Mouse (Mus musculus): ENCODE measurements at regions not wholly inside any gene's neighbourhood (a gene's known extent, or its start where the extent isn't known, plus 50 kb on each side); places are given as distances from the start of the nearest gene placed in this dataset.

DNA sequence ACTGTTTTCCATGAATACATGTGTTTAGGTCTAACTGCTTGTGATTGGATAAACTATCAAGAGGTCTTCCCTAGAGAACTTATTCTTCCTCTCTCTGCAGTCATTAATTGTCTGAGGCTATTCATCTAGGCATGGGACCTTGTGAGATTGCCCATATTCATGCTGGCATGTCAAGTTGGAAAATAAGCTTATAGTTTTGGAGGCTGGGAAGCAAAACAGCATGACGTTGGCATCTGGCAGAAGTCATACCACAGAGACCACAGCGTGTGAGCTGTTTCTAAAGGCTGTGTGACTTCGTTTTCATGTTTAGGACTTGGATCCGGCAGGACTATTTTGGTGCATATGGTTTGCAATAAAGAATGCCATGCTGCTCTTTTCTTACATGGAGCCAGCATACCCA is 185.5 kb upstream of the Cblb start:
- Histone ChIP-seq H3K36me3 (ENCODE audit: control insufficient read depth in 1 of 2, insufficient read depth in 2 of 2, low read length in 2 of 2) (no peaks in the 10 kb centered on the region), H3K4me3 (ENCODE audit: control insufficient read depth in 1 of 2, insufficient read depth in 1 of 2, low read depth in 2 of 2, low read length in 2 of 2) (no peak overlapping the region), H3K27me3 (ENCODE audit: control insufficient read depth in 1 of 2, insufficient read depth in 2 of 2, low read length in 2 of 2) (no peaks in the 10 kb centered on the region), H3K9me3 (replicated peaks; ENCODE audit: insufficient read depth, low read length) (no peaks in the 10 kb centered on the region), H3K9ac (ENCODE audit: control insufficient read depth, low read depth, low read length, poor library complexity, severe bottlenecking) (no peak overlapping the region), H3K4me1 (ENCODE audit: control insufficient read depth in 1 of 2, insufficient read depth in 2 of 2, low read length in 2 of 2) (no peaks in the 10 kb centered on the region), H3K79me2 (ENCODE audit: control insufficient read depth, insufficient read depth, low read length, poor library complexity) (no peaks in the 10 kb centered on the region), H3K27ac (ENCODE audit: control insufficient read depth, low read depth, low read length) (no peak overlapping the region)
- DNase-seq (ENCODE audit: low read depth, low spot score), result no peak
- no peak for TF ChIP-seq GABPA (IDR thresholded peaks at IDR 0.05; ENCODE audit: low read depth, low read length)
- no peak for TF ChIP-seq MAX (IDR thresholded peaks at IDR 0.05; ENCODE audit: low read length)
- no peak for TF ChIP-seq EP300 (IDR thresholded peaks at IDR 0.05; ENCODE audit: low read depth in 1 of 2, low read length in 2 of 2)
- TF ChIP-seq MYB (IDR thresholded peaks at IDR 0.05; ENCODE audit: low read depth, low read length), result no peak
- no peak for TF ChIP-seq CHD2 (IDR thresholded peaks at IDR 0.05; ENCODE audit: low read length)
- no peak for TF ChIP-seq USF1 (IDR thresholded peaks at IDR 0.05; ENCODE audit: low read depth, low read length)
- no peak for TF ChIP-seq ZMIZ1 (IDR thresholded peaks at IDR 0.05; ENCODE audit: low read depth, low read length)
- no peak for TF ChIP-seq BHLHE40 (IDR thresholded peaks at IDR 0.05; ENCODE audit: borderline replicate concordance, low read depth, low read length)
- TF ChIP-seq NRF1 (IDR thresholded peaks at IDR 0.05; ENCODE audit: insufficient read depth, low read depth, low read length, poor library complexity, severe bottlenecking), result no peak
- no peak for TF ChIP-seq ZC3H11A (IDR thresholded peaks at IDR 0.05; ENCODE audit: low read depth, low read length)
- TF ChIP-seq SMC3 (IDR thresholded peaks at IDR 0.05; ENCODE audit: low read depth, low read length), result no peak
- TF ChIP-seq UBTF (IDR thresholded peaks at IDR 0.05; ENCODE audit: borderline replicate concordance, insufficient read depth, low read depth, low read length), result no peak
- no peak for TF ChIP-seq E2F4 (IDR thresholded peaks at IDR 0.05; ENCODE audit: borderline replicate concordance, low read depth, low read length)
- no peak for TF ChIP-seq POLR2AphosphoS5 (IDR thresholded peaks at IDR 0.05; ENCODE audit: borderline replicate concordance, low read depth, low read length)
- TF ChIP-seq MYC (IDR thresholded peaks at IDR 0.05; ENCODE audit: low read depth, low read length), result no peak

DNA sequence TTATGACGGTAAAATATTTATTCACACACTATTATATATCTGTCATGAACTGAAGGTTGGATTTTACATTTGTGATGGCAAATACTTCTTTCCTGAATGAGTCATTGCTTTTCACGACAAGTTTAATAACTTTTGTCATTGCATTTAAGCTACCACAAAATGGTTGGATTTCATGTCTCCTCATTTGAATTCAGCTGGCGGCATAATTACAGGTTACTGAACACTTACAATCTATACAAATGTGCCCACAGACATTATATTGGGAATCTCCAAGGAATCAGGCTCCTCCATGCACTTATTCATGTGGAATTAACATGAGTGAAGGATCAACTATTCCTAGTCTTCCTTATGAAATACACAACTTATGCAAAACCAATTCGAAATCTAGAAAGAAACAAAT is 150.3 kb upstream of the Cblb start:
- no peak for TF ChIP-seq SMC3 (IDR thresholded peaks at IDR 0.05; ENCODE audit: low read depth, low read length)
- TF ChIP-seq POLR2AphosphoS2 (IDR thresholded peaks at IDR 0.05; ENCODE audit: low read length), result no peak
- TF ChIP-seq KAT2A (conservative IDR thresholded peaks at IDR 0.05; ENCODE audit: low read depth, low read length), result no peak
- TF ChIP-seq MYC (IDR thresholded peaks at IDR 0.05; ENCODE audit: low read depth, low read length), result no peak
- no peak for TF ChIP-seq ZC3H11A (IDR thresholded peaks at IDR 0.05; ENCODE audit: low read depth, low read length)
- TF ChIP-seq RCOR1 (IDR thresholded peaks at IDR 0.05; ENCODE audit: low read depth, low read length), result no peak
- TF ChIP-seq MAFK (IDR thresholded peaks at IDR 0.05; ENCODE audit: borderline replicate concordance, low read depth, low read length), result no peak
- no peak for TF ChIP-seq E2F4 (IDR thresholded peaks at IDR 0.05; ENCODE audit: borderline replicate concordance, low read depth, low read length)
- TF ChIP-seq ZNF384 (IDR thresholded peaks at IDR 0.05; ENCODE audit: low read depth, low read length), result no peak
- TF ChIP-seq USF2 (IDR thresholded peaks at IDR 0.05; ENCODE audit: borderline replicate concordance in 1 of 2, insufficient read depth in 1 of 2, low read depth in 1 of 2, low read length in 2 of 2), result no peak
- TF ChIP-seq USF1 (IDR thresholded peaks at IDR 0.05; ENCODE audit: low read depth, low read length), result no peak
- no peak for TF ChIP-seq NELFE (IDR thresholded peaks at IDR 0.05; ENCODE audit: low read depth, low read length)
- no peak for TF ChIP-seq MXI1 (IDR thresholded peaks at IDR 0.05; ENCODE audit: low read depth, low read length)
- TF ChIP-seq POLR2A (IDR thresholded peaks at IDR 0.05; ENCODE audit: control insufficient read depth in 1 of 2, insufficient read depth in 1 of 2, low read depth in 1 of 2, low read length in 2 of 2, poor library complexity in 1 of 2), result no peak
- TF ChIP-seq UBTF (IDR thresholded peaks at IDR 0.05; ENCODE audit: borderline replicate concordance, insufficient read depth, low read depth, low read length), result no peak
- no peak for TF ChIP-seq ELF1 (IDR thresholded peaks at IDR 0.05; ENCODE audit: low read depth, low read length)
- no peak for TF ChIP-seq TCF12 (IDR thresholded peaks at IDR 0.05; ENCODE audit: low read depth, low read length)
- TF ChIP-seq GABPA (IDR thresholded peaks at IDR 0.05; ENCODE audit: low read depth, low read length), result no peak
- TF ChIP-seq ZKSCAN1 (IDR thresholded peaks at IDR 0.05; ENCODE audit: low read depth, low read length), result no peak
- H3K9ac ChIP-seq (ENCODE audit: control insufficient read depth, low read depth, low read length, poor library complexity, severe bottlenecking), result no peak overlapping the region
- no peak overlapping the region for H3K27ac ChIP-seq (ENCODE audit: control insufficient read depth, low read depth, low read length)
- no peak for DNase-seq (ENCODE audit: low read depth, low spot score)
- peaks cover 0 to 3% of the 10 kb centered on the region in 2 experiments; a peak in 2 of 4 replicates for H3K4me1 ChIP-seq (ENCODE audit: control insufficient read depth in 1 of 2, insufficient read depth in 2 of 2, low read length in 2 of 2)
- H3K27me3 ChIP-seq (ENCODE audit: control insufficient read depth in 1 of 2, insufficient read depth in 2 of 2, low read length in 2 of 2), result no peaks in the 10 kb centered on the region
- no peaks in the 10 kb centered on the region for H3K9me3 ChIP-seq (replicated peaks; ENCODE audit: insufficient read depth, low read length)
- no peaks in the 10 kb centered on the region for H3K36me3 ChIP-seq (ENCODE audit: control insufficient read depth in 1 of 2, insufficient read depth in 2 of 2, low read length in 2 of 2)
- no peaks in the 10 kb centered on the region for H3K79me2 ChIP-seq (ENCODE audit: control insufficient read depth, insufficient read depth, low read length, poor library complexity)
- H3K4me3 ChIP-seq (ENCODE audit: control insufficient read depth in 1 of 2, insufficient read depth in 1 of 2, low read depth in 2 of 2, low read length in 2 of 2), result no peak overlapping the region
